Mouse (Mus musculus): ENCODE data around the gene Eid1. TPM values are rescaled to one million over a fixed set of nuclear protein-coding genes. Genes with fewer than 3 reads are reported as not detected.
A peak's percentile ranks its signal among the peaks of the same experiment; 100 is the strongest.

Gene Eid1
- polyA plus RNA-seq (2016; fragmentation: Nextera tagmentation; extraction: Ambion mirVana), result 106 and 135 TPM in 2 replicates

GRCm38 (mm10) chr2:125672957-125673631 lies at the start of gene Eid1:
TSS of gene Eid1 (plus strand) at chr2:125673095.
- Histone ChIP-seq H3K36me3 (no peaks in the 10 kb centered on the region), H3K9me3 (replicated peaks) (no peaks in the 10 kb centered on the region), H3K4me1 (peaks cover 13% of the 10 kb centered on the region), H3K27me3 (ENCODE audit: low read depth, poor library complexity, severe bottlenecking) (no peaks in the 10 kb centered on the region), H3K27ac (peak within 1 kb of the TSS; percentile 96), H3K4me3 (peak within 1 kb of the TSS; percentile 89)
- DNase-seq (ENCODE audit: low spot score), result peak; percentile 88
- under 1% methylated on average over 67 of the region's 79 CpGs for WGBS

- 96% methylated on average over 15 of the region's 15 CpGs for WGBS
- peaks cover 32% of the 10 kb centered on the region for H3K4me1 ChIP-seq
- no peaks in the 10 kb centered on the region for H3K9me3 ChIP-seq (replicated peaks)
- 0 out of 2 replicates have a peak overlapping the region, but pooled peaks have one; percentile 80 for H3K4me3 ChIP-seq
- H3K27ac ChIP-seq, result no peak overlapping the region
- DNase-seq (ENCODE audit: low spot score), result no peak
- H3K36me3 ChIP-seq, result peaks cover 30% of the 10 kb centered on the region
- H3K27me3 ChIP-seq (ENCODE audit: low read depth, poor library complexity, severe bottlenecking), result no peaks in the 10 kb centered on the region
Measured at GRCm38 (mm10) chr2:125623211-125623610, 49.7 kb upstream of the Eid1 start.

- Histone ChIP-seq H3K36me3 (peaks cover 20% of the 10 kb centered on the region), H3K9me3 (replicated peaks) (no peaks in the 10 kb centered on the region), H3K4me1 (peaks cover 32% of the 10 kb centered on the region), H3K27me3 (ENCODE audit: low read depth, poor library complexity, severe bottlenecking) (no peaks in the 10 kb centered on the region), H3K4me3 (peak overlapping the region; percentile 80), H3K27ac (peak overlapping the region; percentile 89)
- 9% methylated on average over 9 of the region's 9 CpGs for WGBS
- DNase-seq (ENCODE audit: low spot score), result no peak
Measured at GRCm38 (mm10) chr2:125624127-125624685, 48.7 kb upstream of the Eid1 start.

- under 1% methylated on average over 50 of the region's 50 CpGs for WGBS
- Histone ChIP-seq H3K36me3 (peaks cover 14% of the 10 kb centered on the region), H3K27ac (peak within 1 kb of the TSS; percentile 89), H3K9me3 (replicated peaks) (no peaks in the 10 kb centered on the region), H3K4me1 (peaks cover 32% of the 10 kb centered on the region), H3K27me3 (ENCODE audit: low read depth, poor library complexity, severe bottlenecking) (no peaks in the 10 kb centered on the region), H3K4me3 (peak within 1 kb of the TSS; percentile 80)
- DNase-seq (ENCODE audit: low spot score), result peak; percentile 94
Measured at GRCm38 (mm10) chr2:125624837-125625351, 48.0 kb upstream of the Eid1 start, which contains the start of gene Cep152. TSS of gene Cep152 (minus strand) at chr2:125625113.

- 82% methylated on average over 4 of the region's 4 CpGs for WGBS
- no peak overlapping the region for H3K27ac ChIP-seq
- H3K9me3 ChIP-seq (replicated peaks), result no peaks in the 10 kb centered on the region
- H3K4me1 ChIP-seq, result peaks cover 20% of the 10 kb centered on the region
- 0 out of 2 replicates have a peak, but pooled peaks cover 6% of the 10 kb centered on the region for H3K36me3 ChIP-seq
- H3K27me3 ChIP-seq (ENCODE audit: low read depth, poor library complexity, severe bottlenecking), result no peaks in the 10 kb centered on the region
- H3K4me3 ChIP-seq, result no peak overlapping the region
- DNase-seq (ENCODE audit: low spot score), result no peak
Measured at GRCm38 (mm10) chr2:125626536-125626935, 46.4 kb upstream of the Eid1 start.

- DNase-seq (ENCODE audit: low spot score), result no peak
- no peak overlapping the region for H3K27ac ChIP-seq
- no peaks in the 10 kb centered on the region for H3K9me3 ChIP-seq (replicated peaks)
- no peak overlapping the region for H3K4me3 ChIP-seq
- WGBS, result 88% methylated on average over 6 of the region's 6 CpGs
- no peaks in the 10 kb centered on the region for H3K27me3 ChIP-seq (ENCODE audit: low read depth, poor library complexity, severe bottlenecking)
- peaks cover 14% of the 10 kb centered on the region for H3K4me1 ChIP-seq
- H3K36me3 ChIP-seq, result no peaks in the 10 kb centered on the region
Measured at GRCm38 (mm10) chr2:125628487-125628886, 44.4 kb upstream of the Eid1 start.

- no peaks in the 10 kb centered on the region for H3K27me3 ChIP-seq (ENCODE audit: low read depth, poor library complexity, severe bottlenecking)
- 97% methylated on average over 2 of the region's 2 CpGs for WGBS
- H3K9me3 ChIP-seq (replicated peaks), result no peaks in the 10 kb centered on the region
- H3K4me3 ChIP-seq, result no peak overlapping the region
- no peaks in the 10 kb centered on the region for H3K36me3 ChIP-seq
- no peak for DNase-seq (ENCODE audit: low spot score)
- H3K4me1 ChIP-seq, result 0 out of 2 replicates have a peak, but pooled peaks cover 6% of the 10 kb centered on the region
- H3K27ac ChIP-seq, result no peak overlapping the region
Measured at GRCm38 (mm10) chr2:125630010-125630409, 42.9 kb upstream of the Eid1 start.

- Histone ChIP-seq H3K27me3 (ENCODE audit: low read depth, poor library complexity, severe bottlenecking) (no peaks in the 10 kb centered on the region), H3K9me3 (replicated peaks) (no peaks in the 10 kb centered on the region), H3K4me1 (no peaks in the 10 kb centered on the region), H3K27ac (no peak overlapping the region), H3K36me3 (no peaks in the 10 kb centered on the region), H3K4me3 (no peak overlapping the region)
- WGBS, result 88% methylated on average over 7 of the region's 7 CpGs
- no peak for DNase-seq (ENCODE audit: low spot score)
Measured at GRCm38 (mm10) chr2:125637331-125637730, 35.6 kb upstream of the Eid1 start.

GRCm38 (mm10) chr2:125644912-125645311 lies 28.0 kb upstream of the Eid1 start:
- no peaks in the 10 kb centered on the region for H3K27me3 ChIP-seq (ENCODE audit: low read depth, poor library complexity, severe bottlenecking)
- no peak overlapping the region for H3K4me3 ChIP-seq
- no peaks in the 10 kb centered on the region for H3K9me3 ChIP-seq (replicated peaks)
- no peak for DNase-seq (ENCODE audit: low spot score)
- no peak overlapping the region for H3K27ac ChIP-seq
- 89% methylated on average over 6 of the region's 6 CpGs for WGBS
- H3K36me3 ChIP-seq, result no peaks in the 10 kb centered on the region
- H3K4me1 ChIP-seq, result no peaks in the 10 kb centered on the region

- no peak overlapping the region for H3K4me3 ChIP-seq
- WGBS, result 91% methylated on average over 5 of the region's 5 CpGs
- H3K4me1 ChIP-seq, result no peaks in the 10 kb centered on the region
- no peak for DNase-seq (ENCODE audit: low spot score)
- H3K36me3 ChIP-seq, result no peaks in the 10 kb centered on the region
- no peak overlapping the region for H3K27ac ChIP-seq
- no peaks in the 10 kb centered on the region for H3K9me3 ChIP-seq (replicated peaks)
- no peaks in the 10 kb centered on the region for H3K27me3 ChIP-seq (ENCODE audit: low read depth, poor library complexity, severe bottlenecking)
Measured at GRCm38 (mm10) chr2:125650038-125650437, 22.9 kb upstream of the Eid1 start.

- no peak for DNase-seq (ENCODE audit: low spot score)
- Histone ChIP-seq H3K4me3 (no peak overlapping the region), H3K27ac (no peak overlapping the region), H3K36me3 (no peaks in the 10 kb centered on the region), H3K9me3 (replicated peaks) (no peaks in the 10 kb centered on the region), H3K27me3 (ENCODE audit: low read depth, poor library complexity, severe bottlenecking) (no peaks in the 10 kb centered on the region), H3K4me1 (no peaks in the 10 kb centered on the region)
- WGBS, result 91% methylated on average over 14 of the region's 14 CpGs
Measured at GRCm38 (mm10) chr2:125650742-125651352, 22.0 kb upstream of the Eid1 start.

- Histone ChIP-seq H3K27me3 (ENCODE audit: low read depth, poor library complexity, severe bottlenecking) (no peaks in the 10 kb centered on the region), H3K9me3 (replicated peaks) (no peaks in the 10 kb centered on the region), H3K4me3 (no peak overlapping the region), H3K4me1 (no peaks in the 10 kb centered on the region), H3K27ac (no peak overlapping the region), H3K36me3 (no peaks in the 10 kb centered on the region)
- no peak for DNase-seq (ENCODE audit: low spot score)
- WGBS, result 88% methylated on average over 8 of the region's 8 CpGs
Measured at GRCm38 (mm10) chr2:125651563-125651962, 21.3 kb upstream of the Eid1 start.

GRCm38 (mm10) chr2:125653286-125653685 lies 19.6 kb upstream of the Eid1 start:
- no peaks in the 10 kb centered on the region for H3K27me3 ChIP-seq (ENCODE audit: low read depth, poor library complexity, severe bottlenecking)
- no peak for DNase-seq (ENCODE audit: low spot score)
- H3K9me3 ChIP-seq (replicated peaks), result no peaks in the 10 kb centered on the region
- no peak overlapping the region for H3K4me3 ChIP-seq
- H3K27ac ChIP-seq, result no peak overlapping the region
- H3K36me3 ChIP-seq, result no peaks in the 10 kb centered on the region
- WGBS, result 88% methylated on average over 2 of the region's 2 CpGs
- no peaks in the 10 kb centered on the region for H3K4me1 ChIP-seq
